Mouse (Mus musculus): ENCODE measurements around the gene F13a1. TPM values are rescaled to one million over a fixed set of nuclear protein-coding genes. Genes with fewer than 3 reads are reported as not detected.

The F13a1 gene
- polyA plus RNA-seq (2015; fragmentation: Nextera tagmentation; extraction: Ambion mirVana): 15.1 and 17.0 TPM in 2 replicates

GRCm38 (mm10) chr13:37050126-37050525 lies at the start of gene F13a1:
TSS of gene F13a1 (minus strand) at chr13:37050244.
- WGBS: 55% methylated on average over 3 of the region's 3 CpGs
- ATAC-seq (ENCODE audit: insufficient number of reproducible peaks, insufficient read depth, low FRiP score, low TSS enrichment, low read depth): no peak
- H3K9me3 ChIP-seq: no peaks in the 10 kb centered on the region

GRCm38 (mm10) chr13:37091620-37092019 lies 41.6 kb upstream of the F13a1 start:
- H3K27me3 ChIP-seq: no peaks in the 10 kb centered on the region
- H3K4me2 ChIP-seq: no peak overlapping the region
- H3K36me3 ChIP-seq: no peaks in the 10 kb centered on the region
- no peak for ATAC-seq (ENCODE audit: insufficient number of reproducible peaks, insufficient read depth, low FRiP score, low TSS enrichment, low read depth)
- H3K4me1 ChIP-seq: no peaks in the 10 kb centered on the region
- H3K27ac ChIP-seq: no peak overlapping the region
- H3K4me3 ChIP-seq: no peak overlapping the region
- no peaks in the 10 kb centered on the region for H3K9me3 ChIP-seq
- 78% methylated on average over 1 of the region's 1 CpGs for WGBS
- no peak overlapping the region for H3K9ac ChIP-seq

More at GRCm38 (mm10) chr13:37050126-37050525, at the start of gene F13a1:
- H3K9ac ChIP-seq: no peak within 1 kb of the TSS
- no peak within 1 kb of the TSS for H3K27ac ChIP-seq
- H3K4me3 ChIP-seq: no peak within 1 kb of the TSS
- H3K27me3 ChIP-seq: no peaks in the 10 kb centered on the region
- no peak within 1 kb of the TSS for H3K4me2 ChIP-seq
- H3K36me3 ChIP-seq: no peaks in the 10 kb centered on the region
- H3K4me1 ChIP-seq: no peaks in the 10 kb centered on the region

- H3K27ac ChIP-seq: no peak overlapping the region
- 73% methylated on average over 6 of the region's 6 CpGs for WGBS
Measured at GRCm38 (mm10) chr13:37089104-37089503, 39.1 kb upstream of the F13a1 start.

GRCm38 (mm10) chr13:37081506-37082241 lies 31.6 kb upstream of the F13a1 start:
- Histone ChIP-seq H3K27me3 (no peaks in the 10 kb centered on the region), H3K9ac (no peak overlapping the region), H3K36me3 (no peaks in the 10 kb centered on the region), H3K4me3 (no peak overlapping the region), H3K9me3 (no peaks in the 10 kb centered on the region), H3K27ac (no peak overlapping the region), H3K4me2 (peak overlapping the region; percentile 10; the same call in 1 of the 2 replicates), H3K4me1 (peaks cover 8% of the 10 kb centered on the region; the same call in 1 of the 2 replicates)
- WGBS: 37% methylated on average over 13 of the region's 13 CpGs
- ATAC-seq (ENCODE audit: insufficient number of reproducible peaks, insufficient read depth, low FRiP score, low TSS enrichment, low read depth): no peak

More at GRCm38 (mm10) chr13:37089104-37089503, 39.1 kb upstream of the F13a1 start:
- Histone ChIP-seq H3K4me3 (no peak overlapping the region), H3K4me1 (no peaks in the 10 kb centered on the region), H3K9ac (no peak overlapping the region), H3K27me3 (no peaks in the 10 kb centered on the region), H3K36me3 (no peaks in the 10 kb centered on the region), H3K9me3 (no peaks in the 10 kb centered on the region), H3K4me2 (no peak overlapping the region)
- no peak for ATAC-seq (ENCODE audit: insufficient number of reproducible peaks, insufficient read depth, low FRiP score, low TSS enrichment, low read depth)

GRCm38 (mm10) chr13:37071390-37071789 lies 21.3 kb upstream of the F13a1 start:
- no peaks in the 10 kb centered on the region for H3K4me1 ChIP-seq
- no peaks in the 10 kb centered on the region for H3K27me3 ChIP-seq
- H3K4me3 ChIP-seq: no peak overlapping the region
- WGBS: 64% methylated on average over 3 of the region's 3 CpGs
- no peak overlapping the region for H3K9ac ChIP-seq
- no peaks in the 10 kb centered on the region for H3K36me3 ChIP-seq
- ATAC-seq (ENCODE audit: insufficient number of reproducible peaks, insufficient read depth, low FRiP score, low TSS enrichment, low read depth): no peak
- H3K9me3 ChIP-seq: no peaks in the 10 kb centered on the region
- no peak overlapping the region for H3K27ac ChIP-seq
- no peak overlapping the region for H3K4me2 ChIP-seq

GRCm38 (mm10) chr13:37070824-37071223 lies 20.8 kb upstream of the F13a1 start:
- Histone ChIP-seq H3K27me3 (no peaks in the 10 kb centered on the region), H3K9ac (no peak overlapping the region), H3K4me3 (no peak overlapping the region), H3K36me3 (no peaks in the 10 kb centered on the region), H3K27ac (no peak overlapping the region), H3K4me2 (no peak overlapping the region), H3K4me1 (no peaks in the 10 kb centered on the region), H3K9me3 (no peaks in the 10 kb centered on the region)
- ATAC-seq (ENCODE audit: insufficient number of reproducible peaks, insufficient read depth, low FRiP score, low TSS enrichment, low read depth): no peak
- 72% methylated on average over 4 of the region's 4 CpGs for WGBS

GRCm38 (mm10) chr13:37060810-37061209 lies 10.8 kb upstream of the F13a1 start:
- Histone ChIP-seq H3K4me1 (peaks cover 9% of the 10 kb centered on the region; the same call in 1 of the 2 replicates), H3K4me2 (no peak overlapping the region), H3K9ac (no peak overlapping the region), H3K27ac (no peak overlapping the region; the same call in 1 of the 2 replicates), H3K4me3 (no peak overlapping the region), H3K9me3 (no peaks in the 10 kb centered on the region), H3K27me3 (no peaks in the 10 kb centered on the region), H3K36me3 (no peaks in the 10 kb centered on the region)
- ATAC-seq (ENCODE audit: insufficient number of reproducible peaks, insufficient read depth, low FRiP score, low TSS enrichment, low read depth): no peak
- 25% methylated on average over 5 of the region's 5 CpGs for WGBS

- Histone ChIP-seq H3K27me3 (no peaks in the 10 kb centered on the region), H3K4me1 (peaks cover 9% of the 10 kb centered on the region; the same call in 1 of the 2 replicates), H3K4me3 (no peak overlapping the region), H3K9me3 (no peaks in the 10 kb centered on the region), H3K4me2 (no peak overlapping the region), H3K27ac (no peak overlapping the region), H3K36me3 (no peaks in the 10 kb centered on the region), H3K9ac (no peak overlapping the region)
- no peak for ATAC-seq (ENCODE audit: insufficient number of reproducible peaks, insufficient read depth, low FRiP score, low TSS enrichment, low read depth)
- WGBS: 83% methylated on average over 7 of the region's 7 CpGs
Measured at GRCm38 (mm10) chr13:37056662-37057061, 6.6 kb upstream of the F13a1 start.

- Histone ChIP-seq H3K4me1 (no peaks in the 10 kb centered on the region), H3K27me3 (no peaks in the 10 kb centered on the region), H3K9ac (no peak overlapping the region), H3K4me3 (no peak overlapping the region), H3K4me2 (no peak overlapping the region), H3K27ac (no peak overlapping the region), H3K9me3 (no peaks in the 10 kb centered on the region), H3K36me3 (no peaks in the 10 kb centered on the region)
- no peak for ATAC-seq (ENCODE audit: insufficient number of reproducible peaks, insufficient read depth, low FRiP score, low TSS enrichment, low read depth)
- WGBS: 50% methylated on average over 2 of the region's 2 CpGs
Measured at GRCm38 (mm10) chr13:37049631-37050030, 413 bp downstream of the F13a1 start.

GRCm38 (mm10) chr13:37049018-37049417 lies 1.0 kb downstream of the F13a1 start:
- Histone ChIP-seq H3K36me3 (no peaks in the 10 kb centered on the region), H3K9ac (no peak overlapping the region), H3K4me1 (no peaks in the 10 kb centered on the region), H3K4me2 (no peak overlapping the region), H3K27ac (no peak overlapping the region), H3K4me3 (no peak overlapping the region), H3K9me3 (no peaks in the 10 kb centered on the region), H3K27me3 (no peaks in the 10 kb centered on the region)
- WGBS: 81% methylated on average over 6 of the region's 6 CpGs
- ATAC-seq (ENCODE audit: insufficient number of reproducible peaks, insufficient read depth, low FRiP score, low TSS enrichment, low read depth): no peak

- H3K4me1 ChIP-seq: no peaks in the 10 kb centered on the region
- no peaks in the 10 kb centered on the region for H3K36me3 ChIP-seq
- 74% methylated on average over 3 of the region's 3 CpGs for WGBS
Measured at GRCm38 (mm10) chr13:37045005-37045404, 5.0 kb downstream of the F13a1 start.

GRCm38 (mm10) chr13:37034745-37035144 lies 15.3 kb downstream of the F13a1 start:
- WGBS: 61% methylated on average over 3 of the region's 3 CpGs
- no peak for ATAC-seq (ENCODE audit: insufficient number of reproducible peaks, insufficient read depth, low FRiP score, low TSS enrichment, low read depth)

More at GRCm38 (mm10) chr13:37045005-37045404, 5.0 kb downstream of the F13a1 start:
- Histone ChIP-seq H3K9ac (no peak overlapping the region), H3K27me3 (no peaks in the 10 kb centered on the region), H3K4me3 (no peak overlapping the region), H3K9me3 (no peaks in the 10 kb centered on the region), H3K4me2 (no peak overlapping the region), H3K27ac (no peak overlapping the region)
- ATAC-seq (ENCODE audit: insufficient number of reproducible peaks, insufficient read depth, low FRiP score, low TSS enrichment, low read depth): no peak

More at GRCm38 (mm10) chr13:37034745-37035144, 15.3 kb downstream of the F13a1 start:
- H3K9ac ChIP-seq: no peak overlapping the region
- no peaks in the 10 kb centered on the region for H3K27me3 ChIP-seq
- no peaks in the 10 kb centered on the region for H3K36me3 ChIP-seq
- no peak overlapping the region for H3K4me2 ChIP-seq
- H3K9me3 ChIP-seq: no peaks in the 10 kb centered on the region
- no peak overlapping the region for H3K4me3 ChIP-seq
- H3K4me1 ChIP-seq: no peaks in the 10 kb centered on the region
- H3K27ac ChIP-seq: no peak overlapping the region

All from embryonic facial prominence, embryonic 13.5 days (tissue).